Mouse (Mus musculus) megakaryocyte, adult 5-6 weeks (primary cell): ENCODE data around the gene Fut2. TPM values are rescaled to one million over a fixed set of nuclear protein-coding genes. Genes with fewer than 3 reads are reported as not detected.
"Not testable (repeated sequence)": the region's sequence is repeated elsewhere in the genome, so short reads cannot be mapped to it uniquely, and the experiment has no call there.

Source experiments
- ATAC-seq: 2 replicates; pipeline ENCODE4 v1.8.0; 2016; ENCODE audit warnings: mild to moderate bottlenecking, inconsistent platforms; ENCODE audit not compliant: poor library complexity, severe bottlenecking
- total RNA-seq, 2 experiments: library from RNA; stranded (forward) in 1 of 2; stranded (reverse) in 1 of 2; fragments of 153-499, 151-499 nt in 1 of 2; fragments of 221-1000, 200-1000 nt in 1 of 2; gene quantifications; 2 replicates each; pipeline versions ENCODE4 v1.2.3 to v1.2.4; 2015 to 2017

Fut2 gene
- total RNA-seq, 2 experiments from 2014 or later, result not detected

- ATAC-seq, result no peak
Measured at GRCm38 (mm10) chr7:45678513-45678912, 12.3 kb upstream of the Fut2 start.

- ATAC-seq, result no peak
Measured at GRCm38 (mm10) chr7:45677627-45678295, 11.6 kb upstream of the Fut2 start.

- peak; percentile 72 for ATAC-seq
Measured at GRCm38 (mm10) chr7:45668921-45669320, 2.7 kb upstream of the Fut2 start.

- no peak for ATAC-seq
Measured at GRCm38 (mm10) chr7:45667761-45668160, 1.6 kb upstream of the Fut2 start.

GRCm38 (mm10) chr7:45665303-45666138 is 673 bp downstream of the Fut2 start:
- no peak for ATAC-seq

GRCm38 (mm10) chr7:45661702-45662101 is 4.5 kb downstream of the Fut2 start:
- ATAC-seq, result peak; percentile 46; the same call in 1 of the 2 replicates

DNA sequence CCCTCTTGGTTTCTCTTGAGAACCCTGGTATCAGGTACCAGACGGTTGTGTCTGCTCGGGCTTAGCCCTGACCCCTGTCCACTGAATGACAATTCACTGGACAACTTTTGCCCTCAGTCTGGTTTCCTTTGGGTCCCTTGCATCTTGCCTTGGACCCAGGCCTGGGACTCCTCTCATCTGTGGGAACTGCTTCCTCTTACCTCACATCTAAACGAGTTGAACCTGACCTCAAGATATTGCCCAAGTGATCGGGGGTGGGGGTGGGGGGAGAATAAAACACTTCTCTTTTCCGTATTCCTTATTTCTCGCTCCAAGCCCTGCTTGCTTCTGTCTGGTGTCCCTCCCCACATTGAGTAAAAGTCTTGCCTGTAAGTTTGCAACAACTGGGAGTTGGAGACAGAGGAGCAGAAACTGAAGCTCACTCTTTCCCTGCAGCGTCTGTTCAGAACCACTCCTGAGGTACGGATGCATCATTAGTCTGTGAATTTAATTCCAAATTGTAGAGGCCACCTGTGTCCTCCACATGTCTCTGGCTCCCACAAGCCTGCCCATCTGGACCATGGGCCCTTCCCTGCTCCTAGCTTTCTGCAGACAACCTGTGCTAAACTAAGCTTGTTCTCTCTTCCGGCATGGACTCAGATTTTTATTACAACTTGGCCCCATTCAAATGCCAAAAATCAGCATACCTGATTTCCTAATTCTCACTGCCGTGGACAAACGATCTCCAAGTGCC is 5.3 kb downstream of the Fut2 start:
- peak; percentile 97 for ATAC-seq

DNA sequence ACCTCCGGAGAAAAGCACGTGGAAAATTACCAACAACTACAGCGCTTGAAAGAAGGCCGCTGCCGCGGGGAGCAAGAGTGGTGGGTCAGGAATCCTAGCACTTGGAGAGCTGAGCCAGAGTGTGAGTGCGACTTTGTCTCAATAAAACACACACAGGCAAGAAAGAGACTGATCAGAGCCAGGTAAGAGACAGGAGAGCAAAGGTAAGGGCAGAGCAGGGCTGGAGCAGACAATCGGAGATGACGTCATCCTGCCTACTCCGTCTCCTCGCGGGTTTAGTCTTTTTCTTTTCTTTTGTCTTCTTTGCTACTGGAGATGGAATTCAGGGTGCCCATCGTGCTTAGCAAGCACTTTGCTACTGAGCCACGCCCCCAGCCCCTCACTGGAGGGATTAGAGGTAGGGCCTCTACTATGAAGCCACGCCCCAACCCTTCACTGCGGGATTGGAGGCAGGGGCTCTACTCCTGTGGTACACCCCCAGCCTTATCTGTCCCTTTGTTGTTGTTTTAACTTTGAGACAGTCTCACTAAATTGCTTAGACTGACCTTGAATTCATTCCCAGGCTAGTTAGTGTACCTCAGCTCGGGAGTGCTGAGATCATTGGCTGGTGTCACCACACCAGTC is 11.7 kb downstream of the Fut2 start:
- ATAC-seq, result 0 out of 2 replicates have a peak, but pooled peaks have one; percentile 27

- not testable (repeated sequence) for ATAC-seq
Measured at GRCm38 (mm10) chr7:45650484-45650883, 15.7 kb downstream of the Fut2 start.

- ATAC-seq, result no peak
Measured at GRCm38 (mm10) chr7:45649351-45649750, 16.8 kb downstream of the Fut2 start.

GRCm38 (mm10) chr7:45646671-45647070 is 19.5 kb downstream of the Fut2 start:
- ATAC-seq, result no peak

DNA sequence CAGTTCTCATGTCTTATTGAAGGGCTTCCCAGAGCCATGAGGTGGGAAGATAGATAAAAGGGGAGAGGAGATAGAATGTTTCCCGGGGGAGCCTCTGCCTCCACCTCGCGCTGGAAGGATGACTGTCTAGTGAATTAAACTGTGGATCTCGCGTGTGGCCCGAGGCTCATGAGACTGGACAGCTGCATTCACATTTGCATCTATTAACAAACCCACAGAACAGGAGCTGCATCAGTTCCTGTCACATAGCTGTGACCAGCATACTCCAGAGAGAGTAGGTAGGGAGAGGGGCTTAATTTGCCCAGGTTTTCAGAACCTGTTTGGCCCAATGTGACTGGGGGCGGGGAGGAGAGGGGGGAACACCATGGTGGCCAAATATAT is 20.6 kb downstream of the Fut2 start:
- ATAC-seq, result no peak

- ATAC-seq, result no peak
Measured at GRCm38 (mm10) chr7:45644872-45645590, 21.2 kb downstream of the Fut2 start.

DNA sequence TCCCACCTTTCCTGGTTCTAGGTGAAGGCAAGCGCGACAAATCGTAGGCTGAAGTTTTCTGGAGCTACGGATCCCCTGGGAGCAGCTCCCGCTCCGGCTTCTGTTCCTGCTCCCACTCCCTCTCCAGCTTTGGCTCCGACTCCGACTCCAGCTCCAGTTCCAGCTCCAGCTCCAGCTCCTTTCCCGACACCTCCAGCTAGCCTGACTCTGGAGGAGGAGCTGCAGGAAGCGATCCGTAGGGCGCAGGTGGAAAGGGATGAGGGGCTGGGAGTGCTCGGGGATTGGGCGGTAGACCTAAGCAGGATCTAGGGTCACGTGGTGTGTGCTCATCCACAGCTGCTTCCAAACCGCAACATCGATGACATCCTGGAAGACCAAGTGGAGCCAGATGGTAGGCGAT is 22.0 kb downstream of the Fut2 start:
- ATAC-seq, result no peak

GRCm38 (mm10) chr7:45643441-45644178 is 22.6 kb downstream of the Fut2 start:
- peak; percentile 95 for ATAC-seq

GRCm38 (mm10) chr7:45642503-45643255 is 23.5 kb downstream of the Fut2 start:
- no peak for ATAC-seq

DNA sequence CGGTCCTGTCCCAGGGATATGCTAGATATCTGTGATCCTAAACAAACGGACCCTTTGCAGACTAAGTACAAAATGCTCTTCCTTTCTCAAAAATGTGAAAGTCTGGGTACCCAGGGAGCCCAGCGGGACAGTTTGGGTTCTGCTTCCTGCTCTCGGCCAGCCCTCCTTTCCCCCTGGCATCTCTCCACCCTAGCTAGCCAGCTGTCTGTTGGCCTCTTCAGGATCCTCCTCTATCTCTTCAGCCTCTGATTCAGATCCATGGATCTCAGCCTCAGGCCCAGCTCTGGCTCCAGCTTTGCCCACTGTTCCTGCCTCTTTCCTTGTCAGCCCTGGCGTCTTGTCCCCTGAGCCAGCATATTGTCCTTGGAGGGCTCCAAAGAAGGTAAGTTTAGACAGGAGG is 24.1 kb downstream of the Fut2 start:
- no peak for ATAC-seq

DNA sequence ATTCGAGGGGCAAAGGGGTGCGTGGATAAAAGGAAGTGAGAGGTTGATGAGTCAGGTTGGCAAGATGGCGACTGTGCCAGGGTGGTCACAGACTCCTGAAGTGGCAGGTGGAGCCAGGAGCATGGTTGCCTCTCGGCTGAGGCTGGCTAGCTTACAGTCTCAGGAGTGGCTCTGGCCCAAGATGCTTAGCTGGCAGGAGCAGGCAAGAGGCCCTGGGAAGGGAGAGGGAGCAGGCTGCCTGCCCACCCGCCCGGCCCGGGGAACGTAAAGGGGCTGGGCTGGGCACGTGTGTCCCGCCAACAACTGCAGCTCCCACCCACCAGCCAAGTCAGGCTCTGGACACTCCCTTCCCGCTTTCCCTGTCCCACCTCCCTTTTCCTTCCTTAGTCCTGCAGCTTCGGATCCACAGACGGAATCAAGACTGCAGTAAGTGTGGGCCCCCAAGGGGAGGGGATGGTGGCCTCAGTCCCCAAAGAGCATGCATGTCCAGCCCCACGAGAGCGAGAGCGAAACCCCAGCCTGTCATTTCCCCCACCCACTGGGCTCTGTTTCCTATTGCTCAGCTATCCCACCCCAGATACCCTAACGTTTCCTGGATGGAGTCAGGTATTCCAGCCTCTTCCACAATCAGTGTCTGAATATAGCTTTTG is 24.7 kb downstream of the Fut2 start:
- no peak for ATAC-seq
